Mouse (Mus musculus) inflammation-experienced regulatory T-cells, adult 16 weeks (primary cell): ENCODE results near the gene Hibadh. TPM values are rescaled to one million over a fixed set of nuclear protein-coding genes. Genes with fewer than 3 reads are reported as not detected.

Experiments used
- polyA plus RNA-seq: library from polyadenylated mRNA; unstranded; fragments of 100-300 nt; shearing (Covaris generic); gene quantifications from one replicate; pipeline ENCODE4 v1.2.1, GENCODE M21; 2017

Gene Hibadh
- 102 TPM for polyA plus RNA-seq

GRCm38 (mm10) chr6:52640224-52640712, at the start of gene Hibadh:
TSS of gene Hibadh (minus strand) at chr6:52640389.

Other genes starting within 250 kb of the Hibadh start
- 305 TPM for gene Tax1bp1, start 73.3 kb upstream of the Hibadh start, polyA plus RNA-seq